Mouse (Mus musculus) bone marrow macrophage, adult 2 months (primary cell): ENCODE results near the gene Ube2k. TPM values are rescaled to one million over a fixed set of nuclear protein-coding genes. Genes with fewer than 3 reads are reported as not detected.

Source experiments
- H3K27ac ChIP-seq: 2 replicates; pipeline ENCODE4 v1.5.1; 2012; ENCODE audit warnings: low read depth, low read length; ENCODE audit not compliant: insufficient read depth
- H3K4me1 ChIP-seq: 2 replicates; pipeline ENCODE4 v1.6.1; 2012; ENCODE audit warnings: low read length; ENCODE audit not compliant: control insufficient read depth, insufficient read depth
- H3K4me3 ChIP-seq: 2 replicates; pipeline ENCODE4 v1.5.1; 2012; ENCODE audit warnings: mild to moderate bottlenecking, low read length, moderate library complexity; ENCODE audit not compliant: insufficient read depth
- CTCF ChIP-seq: IDR thresholded peaks from 2 replicates; pipeline ENCODE4 v1.5.1; 2012; ENCODE audit warnings: low read depth, mild to moderate bottlenecking, low read length, moderate library complexity
- POLR2A ChIP-seq: IDR thresholded peaks from 2 replicates; pipeline ENCODE4 v1.6.1; 2012; ENCODE audit warnings: mild to moderate bottlenecking, low read depth, low read length, borderline replicate concordance
- polyA plus RNA-seq: library from polyadenylated mRNA; stranded (reverse); fragments of >200 nt; gene quantifications from 2 replicates; pipeline ENCODE4 v1.2.4, GENCODE M21; 2012; ENCODE audit not compliant: missing spikeins, insufficient read depth, insufficient read length

Gene Ube2k
- polyA plus RNA-seq, 1 experiment, result 127 TPM

- H3K27ac ChIP-seq, result peak overlapping the region; percentile 85
- no peak for TF ChIP-seq POLR2A
- TF ChIP-seq CTCF, result no peak
- peaks cover 5% of the 10 kb centered on the region for H3K4me1 ChIP-seq
- peak overlapping the region; percentile 97 for H3K4me3 ChIP-seq
Observed at GRCm38 (mm10) chr5:65537420-65538071, 513 bp downstream of the Ube2k start.

- TF ChIP-seq CTCF (no peak), POLR2A (no peak)
- Histone ChIP-seq H3K27ac (peak overlapping the region; percentile 85), H3K4me1 (peaks cover 5% of the 10 kb centered on the region), H3K4me3 (peak overlapping the region; percentile 97)
Observed at GRCm38 (mm10) chr5:65538121-65538520, 1.1 kb downstream of the Ube2k start.

- Histone ChIP-seq H3K27ac (no peak overlapping the region), H3K4me3 (no peak overlapping the region), H3K4me1 (peaks cover 5% of the 10 kb centered on the region)
- no peak for TF ChIP-seq POLR2A
- TF ChIP-seq CTCF, result no peak
Observed at GRCm38 (mm10) chr5:65538829-65539228, 1.8 kb downstream of the Ube2k start.

GRCm38 (mm10) chr5:65539786-65540185 is 2.8 kb downstream of the Ube2k start:
- TF ChIP-seq CTCF (no peak), POLR2A (no peak)
- Histone ChIP-seq H3K4me3 (no peak overlapping the region), H3K27ac (no peak overlapping the region), H3K4me1 (peaks cover 5% of the 10 kb centered on the region)

- Histone ChIP-seq H3K4me1 (peaks cover 5% of the 10 kb centered on the region), H3K4me3 (no peak overlapping the region), H3K27ac (no peak overlapping the region)
- no peak for TF ChIP-seq CTCF
- TF ChIP-seq POLR2A, result no peak
Observed at GRCm38 (mm10) chr5:65541889-65542288, 4.9 kb downstream of the Ube2k start.

- Histone ChIP-seq H3K4me3 (no peak overlapping the region), H3K27ac (no peak overlapping the region), H3K4me1 (peaks cover 5% of the 10 kb centered on the region)
- TF ChIP-seq CTCF (no peak), POLR2A (no peak)
Observed at GRCm38 (mm10) chr5:65543491-65543890, 6.5 kb downstream of the Ube2k start.

- peaks cover 2% of the 10 kb centered on the region; the same call in 1 of the 2 replicates for H3K4me1 ChIP-seq
- H3K4me3 ChIP-seq, result no peak overlapping the region
- no peak for TF ChIP-seq CTCF
- TF ChIP-seq POLR2A, result no peak
- no peak overlapping the region for H3K27ac ChIP-seq
Observed at GRCm38 (mm10) chr5:65544616-65545015, 7.6 kb downstream of the Ube2k start.

- H3K27ac ChIP-seq, result no peak overlapping the region
- no peak for TF ChIP-seq POLR2A
- TF ChIP-seq CTCF, result no peak
- no peaks in the 10 kb centered on the region for H3K4me1 ChIP-seq
- H3K4me3 ChIP-seq, result no peak overlapping the region
Observed at GRCm38 (mm10) chr5:65549677-65550076, 12.6 kb downstream of the Ube2k start.

GRCm38 (mm10) chr5:65557109-65557508 is 20.1 kb downstream of the Ube2k start:
- Histone ChIP-seq H3K4me1 (peaks cover 24% of the 10 kb centered on the region), H3K4me3 (no peak overlapping the region), H3K27ac (no peak overlapping the region)
- TF ChIP-seq POLR2A (no peak), CTCF (no peak)

GRCm38 (mm10) chr5:65561125-65561893 is 24.3 kb downstream of the Ube2k start:
- TF ChIP-seq CTCF (no peak), POLR2A (no peak)
- no peak overlapping the region for H3K27ac ChIP-seq
- no peak overlapping the region for H3K4me3 ChIP-seq
- H3K4me1 ChIP-seq, result peaks cover 21% of the 10 kb centered on the region
